Mouse (Mus musculus) thymus, adult 2 months (tissue): ENCODE data around the gene Gne.

ENCODE experiments used
- CTCF ChIP-seq: fragments of 200-500 bp; IDR thresholded peaks from 2 replicates; pipeline ENCODE4 v1.5.1; 2012; ENCODE audit warnings: mild to moderate bottlenecking, control low read depth, low read length, moderate library complexity, borderline replicate concordance; ENCODE audit not compliant: control insufficient read depth, poor library complexity, insufficient read depth; ENCODE audit errors: extremely low read depth
- POLR2A ChIP-seq: fragments of 200-500 bp; IDR thresholded peaks from 2 replicates; pipeline ENCODE4 v1.6.1; 2012; ENCODE audit warnings: mild to moderate bottlenecking, low read length, control low read depth, moderate library complexity; ENCODE audit not compliant: control insufficient read depth, poor library complexity, insufficient read depth; ENCODE audit errors: extremely low read depth

GRCm38 (mm10) chr4:44004623-44005409 is 79.2 kb downstream of the Gne start:
- TF ChIP-seq CTCF: no peak
- TF ChIP-seq POLR2A: no peak
